Mouse (Mus musculus) forebrain, embryonic 14.5 days (tissue): ENCODE measurements around the gene Xkrx. TPM values are rescaled to one million over a fixed set of nuclear protein-coding genes. Genes with fewer than 3 reads are reported as not detected.

Source experiments
- ATAC-seq: fragments of 200-750 bp; cut with Nextera tagmentation; 2 replicates; pipeline ENCODE4 v1.8.0; 2017; ENCODE audit warnings: mild to moderate bottlenecking, moderate library complexity
- DNase-seq: peaks from one replicate; pipeline ENCODE4 v3.0.0-alpha.2; 2015; ENCODE audit warnings: low spot score
- H3K27ac ChIP-seq: fragments of 300-500 bp; sonication (generic); 2 replicates; pipeline ENCODE4 v1.5.1; 2014; ENCODE audit warnings: low read depth, mild to moderate bottlenecking, control low read depth, low read length, moderate library complexity
- H3K27me3 ChIP-seq: fragments of 300-500 bp; sonication (generic); replicated peaks from 2 replicates; pipeline ENCODE4 v1.6.1; 2014; ENCODE audit warnings: low read length, control low read depth, mixed read lengths; ENCODE audit not compliant: control insufficient read depth, insufficient read depth
- H3K36me3 ChIP-seq: fragments of 300-500 bp; sonication (generic); 2 replicates; pipeline ENCODE4 v1.6.1; 2014; ENCODE audit warnings: low read length, control low read depth; ENCODE audit not compliant: control insufficient read depth, insufficient read depth
- H3K4me1 ChIP-seq: fragments of 300-500 bp; sonication (generic); 2 replicates; pipeline ENCODE4 v1.6.1; 2014; ENCODE audit warnings: antibody characterized with exemption, low read length, control low read depth; ENCODE audit not compliant: control insufficient read depth, insufficient read depth
- H3K4me2 ChIP-seq: fragments of 300-500 bp; sonication (generic); 2 replicates; pipeline ENCODE4 v1.6.1; 2014; ENCODE audit warnings: mild to moderate bottlenecking, control low read depth, low read length
- H3K4me3 ChIP-seq: fragments of 300-500 bp; sonication (generic); 2 replicates; pipeline ENCODE4 v1.5.1; 2014; ENCODE audit warnings: low read depth, low read length, control low read depth
- H3K9ac ChIP-seq: fragments of 300-500 bp; sonication (generic); 2 replicates; pipeline ENCODE4 v1.6.1; 2014; ENCODE audit warnings: mild to moderate bottlenecking, low read length, control low read depth, moderate library complexity
- H3K9me3 ChIP-seq: fragments of 300-500 bp; sonication (generic); replicated peaks from 2 replicates; pipeline ENCODE4 v1.6.1; 2016; ENCODE audit warnings: low read length, control low read depth, mixed read lengths; ENCODE audit not compliant: control insufficient read depth
- WGBS: fragments of 180-500 bp; shearing (Covaris S2); extraction: QIAGEN DNeasy Blood & Tissue Kit; methylation state at CpG from one replicate; pipeline ENCODE4 v1.1.7; 2014; 5-methylcytosine and 5-hydroxymethylcytosine counted together
- polyA plus RNA-seq: library from polyadenylated mRNA; unstranded; fragments of >200 nt; fragmentation: Nextera tagmentation; extraction: Ambion mirVana; gene quantifications from 2 replicates; pipeline ENCODE4 v1.2.1, GENCODE M21; 2014

The Xkrx gene
- polyA plus RNA-seq, 1 experiment from 2014 or later: 0.28 TPM

DNA sequence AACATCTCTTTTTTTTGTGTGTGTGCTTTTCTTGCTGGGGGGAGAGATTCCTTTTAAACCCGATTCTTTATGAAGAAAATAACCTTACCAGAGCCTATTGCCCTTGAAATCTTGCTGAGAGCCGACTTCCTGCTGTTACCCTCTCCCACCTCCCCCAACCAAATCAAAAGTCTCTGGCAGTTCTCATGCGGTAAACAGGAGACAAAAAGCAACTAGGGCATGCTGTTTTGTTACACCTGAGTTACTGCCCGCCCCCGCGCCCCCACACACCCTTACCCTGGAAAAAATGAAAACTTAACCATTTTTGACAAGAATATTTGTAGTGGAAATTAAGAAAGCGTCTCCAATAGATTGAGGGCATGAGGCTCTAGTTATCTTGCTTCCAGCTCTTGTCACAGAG, 3.7 kb downstream of the Xkrx start:
- H3K27ac ChIP-seq: no peak overlapping the region
- H3K4me2 ChIP-seq: no peak overlapping the region
- no peaks in the 10 kb centered on the region for H3K36me3 ChIP-seq
- H3K9ac ChIP-seq: no peak overlapping the region
- DNase-seq (no peak), ATAC-seq (no peak)
- no peak overlapping the region for H3K4me3 ChIP-seq
- no peaks in the 10 kb centered on the region for H3K27me3 ChIP-seq
- H3K4me1 ChIP-seq: no peaks in the 10 kb centered on the region
- no peaks in the 10 kb centered on the region for H3K9me3 ChIP-seq
- WGBS: 47% methylated on average over 7 of the region's 7 CpGs

DNA sequence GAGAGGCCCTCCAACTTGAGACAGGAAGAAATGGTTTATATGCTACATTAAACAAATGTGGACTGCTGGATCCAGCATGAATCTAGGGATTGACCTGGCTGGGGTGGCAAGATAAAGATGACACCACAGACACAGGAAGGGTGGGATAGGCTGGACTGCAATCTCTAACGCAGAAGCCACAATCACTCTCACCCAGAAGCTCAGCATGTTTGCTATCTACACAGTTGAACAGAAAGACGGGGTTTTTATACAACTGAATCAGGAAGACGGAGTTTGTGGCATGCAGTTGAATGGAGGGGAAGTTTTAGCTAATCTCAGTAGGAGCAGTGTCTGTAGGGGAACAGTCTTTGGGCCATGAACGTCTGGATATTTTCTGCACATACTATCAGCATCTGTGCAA, 19.9 kb downstream of the Xkrx start:
- H3K27ac ChIP-seq: no peak overlapping the region
- ATAC-seq (no peak), DNase-seq (no peak)
- H3K36me3 ChIP-seq: no peaks in the 10 kb centered on the region
- H3K9ac ChIP-seq: no peak overlapping the region
- H3K4me3 ChIP-seq: no peak overlapping the region
- no peaks in the 10 kb centered on the region for H3K9me3 ChIP-seq
- H3K4me2 ChIP-seq: no peak overlapping the region
- 82% methylated on average over 4 of the region's 4 CpGs for WGBS
- no peaks in the 10 kb centered on the region for H3K27me3 ChIP-seq
- H3K4me1 ChIP-seq: no peaks in the 10 kb centered on the region

DNA sequence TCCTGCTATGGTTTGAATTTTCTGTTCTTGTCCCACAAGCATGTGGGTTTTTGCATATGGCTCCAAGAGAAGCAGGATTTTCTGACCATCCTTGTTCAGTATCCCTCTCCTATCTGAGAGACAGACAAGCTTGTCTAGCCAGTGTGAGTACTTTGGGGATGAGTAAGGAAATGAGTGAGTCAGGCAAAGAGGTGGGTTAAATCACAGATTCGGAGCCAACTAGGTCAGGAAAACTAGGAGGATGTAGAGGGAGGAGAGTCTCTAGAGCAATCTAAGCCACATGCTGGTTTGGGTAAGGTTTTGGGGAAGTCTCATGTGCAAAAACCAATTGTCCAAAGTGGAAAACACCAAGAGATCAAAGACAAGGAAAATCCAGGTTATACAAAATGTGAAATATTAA, 20.3 kb downstream of the Xkrx start:
- ATAC-seq: no peak
- Histone ChIP-seq H3K27ac (no peak overlapping the region), H3K4me2 (no peak overlapping the region), H3K36me3 (no peaks in the 10 kb centered on the region), H3K4me1 (no peaks in the 10 kb centered on the region), H3K4me3 (no peak overlapping the region), H3K27me3 (no peaks in the 10 kb centered on the region), H3K9ac (no peak overlapping the region), H3K9me3 (no peaks in the 10 kb centered on the region)
- 92% methylated on average over 1 of the region's 1 CpGs for WGBS
- DNase-seq: no peak

DNA sequence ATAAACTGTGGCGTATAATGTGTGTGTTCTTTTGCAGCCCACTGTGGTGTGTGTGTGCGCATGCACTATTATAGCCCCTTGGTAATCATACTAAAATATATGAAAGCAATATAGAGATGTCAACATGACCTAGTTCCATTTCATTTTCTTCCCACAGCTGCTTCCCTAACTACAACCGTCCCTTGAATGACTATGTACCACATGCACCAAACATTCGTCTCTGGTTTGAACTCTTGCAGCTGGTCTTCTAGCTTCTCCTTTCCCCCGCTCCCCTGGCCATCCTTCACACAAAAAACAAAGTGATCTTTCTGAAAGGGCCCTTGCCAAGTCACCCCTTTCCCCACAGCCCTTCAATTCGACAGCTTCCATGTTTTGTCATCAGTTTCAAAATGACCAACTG, 21.9 kb downstream of the Xkrx start:
- no peak overlapping the region for H3K4me2 ChIP-seq
- H3K9ac ChIP-seq: no peak overlapping the region
- H3K9me3 ChIP-seq: no peaks in the 10 kb centered on the region
- H3K27me3 ChIP-seq: no peaks in the 10 kb centered on the region
- no peaks in the 10 kb centered on the region for H3K36me3 ChIP-seq
- no peaks in the 10 kb centered on the region for H3K4me1 ChIP-seq
- no peak overlapping the region for H3K4me3 ChIP-seq
- WGBS: 83% methylated on average over 6 of the region's 6 CpGs
- DNase-seq (no peak), ATAC-seq (no peak)
- H3K27ac ChIP-seq: no peak overlapping the region

DNA sequence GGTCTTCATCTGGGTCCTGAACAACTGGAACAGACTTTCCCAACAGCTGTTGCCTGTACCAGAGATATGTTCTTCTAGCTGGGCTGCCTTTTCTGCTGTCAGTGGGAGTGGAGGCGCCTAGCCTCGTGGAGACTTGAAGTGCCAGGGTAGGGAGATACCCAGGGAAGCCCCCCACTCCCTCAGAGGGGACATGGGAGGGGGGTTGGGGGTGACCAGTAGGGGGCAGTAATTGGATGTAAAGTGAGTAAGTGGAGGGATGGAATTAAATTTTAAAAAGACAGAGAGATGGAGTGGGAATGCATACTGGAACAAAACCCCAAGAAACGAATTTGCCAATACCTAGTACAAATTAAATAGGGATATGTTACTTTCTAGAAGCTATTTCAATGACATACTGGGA, 28.1 kb downstream of the Xkrx start:
- 41% methylated on average over 3 of the region's 3 CpGs for WGBS

DNA sequence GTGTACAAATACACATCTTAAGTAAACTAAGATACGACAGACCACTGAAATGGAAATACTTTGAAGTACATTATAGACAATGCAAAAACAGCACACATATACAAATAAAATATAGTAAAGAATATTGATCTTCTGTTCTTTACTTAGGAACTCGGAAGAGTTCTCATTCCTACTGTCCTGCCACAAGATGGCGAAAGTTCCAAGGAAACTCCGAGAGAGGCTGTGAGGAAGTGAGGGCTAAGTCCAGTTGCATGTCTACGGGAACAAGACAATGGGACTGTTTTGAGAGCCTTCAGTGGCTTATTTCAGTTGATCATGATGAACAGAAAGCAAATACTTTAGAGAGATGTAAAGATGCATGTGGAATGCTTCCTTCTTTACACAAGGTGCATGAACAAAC, 29.6 kb downstream of the Xkrx start:
- no peak; the same call in 1 of the 2 replicates for ATAC-seq
- H3K36me3 ChIP-seq: no peaks in the 10 kb centered on the region
- no peak overlapping the region for H3K9ac ChIP-seq
- peak; percentile 58 for DNase-seq
- no peak overlapping the region for H3K4me2 ChIP-seq
- no peaks in the 10 kb centered on the region for H3K4me1 ChIP-seq
- no peak overlapping the region for H3K27ac ChIP-seq
- no peaks in the 10 kb centered on the region for H3K9me3 ChIP-seq
- no peaks in the 10 kb centered on the region for H3K27me3 ChIP-seq
- no peak overlapping the region for H3K4me3 ChIP-seq
- 34% methylated on average over 5 of the region's 5 CpGs for WGBS

More for the DNA sequence above, 28.1 kb downstream of the Xkrx start:
- H3K4me2 ChIP-seq: no peak overlapping the region
- H3K27ac ChIP-seq: no peak overlapping the region
- H3K9me3 ChIP-seq: no peaks in the 10 kb centered on the region
- no peak for ATAC-seq
- H3K4me3 ChIP-seq: no peak overlapping the region
- no peak overlapping the region for H3K9ac ChIP-seq
- DNase-seq: no peak
- H3K36me3 ChIP-seq: no peaks in the 10 kb centered on the region
- no peaks in the 10 kb centered on the region for H3K27me3 ChIP-seq
- H3K4me1 ChIP-seq: no peaks in the 10 kb centered on the region

DNA sequence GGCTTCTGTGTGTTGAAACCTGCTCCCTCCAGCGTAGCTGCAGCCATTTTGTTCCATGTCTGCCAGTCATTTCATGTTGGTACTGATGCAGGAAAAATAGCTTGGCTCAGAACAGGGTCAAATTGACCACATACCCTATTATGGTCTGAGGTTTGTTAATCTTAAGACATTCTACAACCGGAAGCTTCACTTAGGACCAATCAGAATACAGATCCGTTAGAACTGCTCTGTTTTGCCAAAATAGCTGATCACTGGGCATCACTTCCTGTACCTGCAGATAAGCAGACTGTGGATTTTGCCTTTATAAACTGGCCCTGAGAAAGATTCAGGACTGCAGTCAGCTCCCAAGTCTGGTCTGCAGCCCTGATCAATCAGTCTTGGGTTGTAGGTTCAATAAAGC, 33.3 kb downstream of the Xkrx start:
- no peaks in the 10 kb centered on the region for H3K4me1 ChIP-seq
- no peak for ATAC-seq
- no peak for DNase-seq
- no peak overlapping the region for H3K9ac ChIP-seq
- 83% methylated on average over 3 of the region's 3 CpGs for WGBS
- no peaks in the 10 kb centered on the region for H3K9me3 ChIP-seq
- H3K36me3 ChIP-seq: no peaks in the 10 kb centered on the region
- no peaks in the 10 kb centered on the region for H3K27me3 ChIP-seq
- H3K27ac ChIP-seq: no peak overlapping the region
- no peak overlapping the region for H3K4me3 ChIP-seq
- H3K4me2 ChIP-seq: no peak overlapping the region

DNA sequence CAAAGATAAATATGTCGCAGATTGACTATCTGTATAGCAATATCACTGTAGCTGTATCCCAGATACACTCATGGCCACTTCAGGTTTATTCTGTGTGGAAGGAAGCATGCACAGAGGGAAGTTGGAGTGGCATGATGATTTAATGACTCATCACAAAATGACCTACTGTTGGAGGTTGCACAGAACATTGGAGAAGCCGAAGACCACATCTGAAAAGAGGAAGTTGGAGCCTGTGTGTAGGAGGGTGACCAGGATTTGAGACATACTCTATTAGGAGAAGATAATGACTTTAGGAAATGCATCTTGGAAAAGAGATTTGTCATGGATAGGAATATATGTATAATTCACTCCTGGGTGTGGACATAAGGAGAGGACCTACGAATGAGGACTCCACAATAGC, 45.5 kb downstream of the Xkrx start:
- Histone ChIP-seq H3K36me3 (no peaks in the 10 kb centered on the region), H3K4me1 (no peaks in the 10 kb centered on the region), H3K27ac (no peak overlapping the region), H3K9ac (no peak overlapping the region), H3K4me3 (no peak overlapping the region), H3K27me3 (no peaks in the 10 kb centered on the region), H3K9me3 (no peaks in the 10 kb centered on the region), H3K4me2 (no peak overlapping the region)
- 73% methylated on average over 3 of the region's 3 CpGs for WGBS
- ATAC-seq (no peak), DNase-seq (no peak)

DNA sequence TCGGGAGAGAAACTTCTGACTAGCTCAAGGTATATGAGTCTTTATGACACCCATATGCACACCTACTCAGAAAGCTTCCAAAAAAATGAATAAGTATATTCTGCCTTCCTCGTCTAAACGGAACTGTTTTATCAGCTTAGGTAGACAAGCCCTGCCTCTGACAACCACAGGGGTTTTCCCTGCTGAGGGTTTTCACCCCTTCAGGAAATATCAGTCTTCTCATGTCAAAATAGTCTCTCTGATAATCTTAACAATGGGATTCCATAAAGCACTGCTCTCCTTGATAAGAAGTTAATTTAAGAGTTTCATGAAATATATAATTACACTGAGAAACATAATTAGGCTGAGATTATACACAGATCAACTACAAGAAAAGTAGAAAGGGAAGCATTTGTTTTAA, 50.1 kb downstream of the Xkrx start:
- Histone ChIP-seq H3K4me2 (no peak overlapping the region), H3K4me1 (no peaks in the 10 kb centered on the region), H3K9ac (no peak overlapping the region), H3K4me3 (no peak overlapping the region), H3K36me3 (no peaks in the 10 kb centered on the region), H3K27me3 (no peaks in the 10 kb centered on the region), H3K27ac (no peak overlapping the region), H3K9me3 (no peaks in the 10 kb centered on the region)
- DNase-seq (no peak), ATAC-seq (no peak)
- WGBS: 82% methylated on average over 3 of the region's 3 CpGs

DNA sequence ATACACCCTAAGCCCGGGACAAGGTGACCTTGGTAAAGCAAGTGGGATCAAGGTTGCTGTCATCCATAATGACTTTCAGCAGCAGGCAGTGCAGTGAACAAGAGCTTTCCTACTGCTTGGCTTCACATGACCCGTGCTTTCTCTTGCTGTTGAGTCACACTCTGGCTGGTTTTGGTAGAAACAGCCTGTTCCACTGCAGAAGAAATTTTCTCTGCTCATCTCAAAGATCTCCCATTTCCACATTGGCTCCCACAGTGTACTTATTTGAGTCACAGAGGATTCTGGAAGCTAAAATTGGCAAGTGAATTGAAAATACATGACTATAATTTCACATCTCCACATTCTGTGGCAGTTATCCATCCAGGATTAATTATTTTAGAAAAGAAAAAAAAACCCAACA, 59.2 kb downstream of the Xkrx start:
- Histone ChIP-seq H3K9me3 (no peaks in the 10 kb centered on the region), H3K27me3 (no peaks in the 10 kb centered on the region), H3K27ac (no peak overlapping the region), H3K4me2 (no peak overlapping the region), H3K9ac (no peak overlapping the region), H3K36me3 (no peaks in the 10 kb centered on the region), H3K4me1 (no peaks in the 10 kb centered on the region), H3K4me3 (no peak overlapping the region)
- no peak for DNase-seq
- no peak for ATAC-seq
- whole genome bisulfite sequencing: 71% methylated on average over 2 of the region's 2 CpGs
